Mouse (Mus musculus): ENCODE data around the gene Pard6b. TPM values are rescaled to one million over a fixed set of nuclear protein-coding genes. Genes with fewer than 3 reads are reported as not detected.

Gene Pard6b
- 3.6 TPM for polyA plus RNA-seq (2014; fragmentation: Illumina TruSeq; extraction: RNeasy Lipid Tissue Mini Kit (QIAGEN cat#74804); ENCODE audit: low read depth, low replicate concordance)

DNA sequence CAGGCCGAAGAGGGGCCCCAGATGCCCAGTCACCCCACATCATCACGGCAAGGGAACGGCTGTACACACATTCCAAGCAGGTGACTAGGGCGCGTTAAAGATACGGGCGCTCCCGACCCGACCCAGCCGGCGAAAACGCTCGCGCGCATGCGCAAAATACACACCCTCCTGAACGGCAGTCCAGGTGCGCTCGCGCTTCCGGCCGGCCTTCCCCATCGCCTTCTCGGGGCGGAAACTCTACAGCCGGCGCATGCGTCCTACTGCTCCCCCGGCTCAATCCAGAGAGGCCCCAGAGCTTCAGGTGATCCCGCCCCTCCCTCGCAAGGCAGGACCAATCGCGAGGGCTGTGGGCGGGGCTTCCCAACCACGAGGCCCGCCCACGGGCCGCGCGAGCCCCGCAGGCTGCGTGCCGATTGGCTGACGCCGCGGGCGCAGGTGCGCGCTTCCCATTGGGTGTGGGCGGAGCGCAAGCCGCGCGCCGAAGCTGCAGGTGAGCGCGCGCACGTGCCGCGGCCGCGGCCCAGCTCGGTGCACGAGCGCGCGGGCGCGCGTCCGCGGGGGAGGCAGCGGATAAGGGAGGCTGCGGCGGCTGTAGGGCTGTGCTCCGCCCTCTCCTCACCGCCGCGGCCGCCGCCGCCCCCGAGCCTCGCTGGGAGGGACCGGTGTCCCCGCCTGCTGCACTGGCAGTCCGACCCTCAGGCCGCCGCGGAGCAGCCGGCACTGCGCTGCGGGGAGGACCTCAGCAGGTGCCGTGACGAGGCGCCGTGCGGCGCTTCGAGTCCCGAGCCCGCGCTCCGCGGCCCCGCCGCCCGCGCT lies at the start of gene Pard6b:
Gene Pard6b, plus strand, starts transcription at position 574 of the 816 bp plus-strand sequence.

Other genes starting within 250 kb of the Pard6b start
- gene Ptpn1, start 148.9 kb upstream of the Pard6b start, polyA plus RNA-seq (2014; fragmentation: Illumina TruSeq; extraction: RNeasy Lipid Tissue Mini Kit (QIAGEN cat#74804); ENCODE audit: low read depth, low replicate concordance) = 65.7 TPM
- gene Ripor3, start 70.4 kb upstream of the Pard6b start, polyA plus RNA-seq (2014; fragmentation: Illumina TruSeq; extraction: RNeasy Lipid Tissue Mini Kit (QIAGEN cat#74804); ENCODE audit: low read depth, low replicate concordance) = not detected
- gene Adnp, start 126.1 kb downstream of the Pard6b start, polyA plus RNA-seq (2014; fragmentation: Illumina TruSeq; extraction: RNeasy Lipid Tissue Mini Kit (QIAGEN cat#74804); ENCODE audit: low read depth, low replicate concordance) = 13.6 TPM
- 142 TPM for gene Gm20716, start 149.4 kb downstream of the Pard6b start, polyA plus RNA-seq (2014; fragmentation: Illumina TruSeq; extraction: RNeasy Lipid Tissue Mini Kit (QIAGEN cat#74804); ENCODE audit: low read depth, low replicate concordance)
- 255 TPM for gene Dpm1, start 149.6 kb downstream of the Pard6b start, polyA plus RNA-seq (2014; fragmentation: Illumina TruSeq; extraction: RNeasy Lipid Tissue Mini Kit (QIAGEN cat#74804); ENCODE audit: low read depth, low replicate concordance)
- gene Mocs3, start 149.6 kb downstream of the Pard6b start, polyA plus RNA-seq (2014; fragmentation: Illumina TruSeq; extraction: RNeasy Lipid Tissue Mini Kit (QIAGEN cat#74804); ENCODE audit: low read depth, low replicate concordance) = 7.4 TPM
- gene Kcng1, start 200.7 kb downstream of the Pard6b start, polyA plus RNA-seq (2014; fragmentation: Illumina TruSeq; extraction: RNeasy Lipid Tissue Mini Kit (QIAGEN cat#74804); ENCODE audit: low read depth, low replicate concordance) = 1.7 TPM